Mouse (Mus musculus) stomach, postnatal 0 days (tissue): ENCODE measurements at regions not wholly inside any gene's neighbourhood (a gene's known extent, or its start where the extent isn't known, plus 50 kb on each side); places are given as distances from the start of the nearest gene placed in this dataset.

ENCODE experiments used
- CTCF ChIP-seq: IDR thresholded peaks from 2 replicates; pipeline ENCODE4 v1.5.1; 2016; ENCODE audit warnings: antibody characterized with exemption, low read depth, mild to moderate bottlenecking, moderate library complexity
- EP300 ChIP-seq: optimal IDR thresholded peaks from 2 replicates; pipeline ENCODE3; 2016; ENCODE audit warnings: antibody characterized with exemption

GRCm38 (mm10) chr15:34751021-34751420 is 393.3 kb upstream of the 9430069I07Rik start:
- TF ChIP-seq CTCF (no peak), EP300 (no peak)
